Mouse (Mus musculus) ES-Bruce4 (cell line): ENCODE results near the gene Dtx2. TPM values are rescaled to one million over a fixed set of nuclear protein-coding genes. Genes with fewer than 3 reads are reported as not detected.
A peak's percentile ranks its signal among the peaks of the same experiment; 100 is the strongest.

Experiments used
- H3K27ac ChIP-seq: 2 replicates; pipeline ENCODE4 v1.5.1; 2012; ENCODE audit warnings: low read length, inconsistent platforms; ENCODE audit not compliant: insufficient read depth
- H3K27me3 ChIP-seq: 2 replicates; pipeline ENCODE4 v1.6.1; 2012; ENCODE audit warnings: mild to moderate bottlenecking, low read length, inconsistent platforms; ENCODE audit not compliant: control insufficient read depth, poor library complexity, insufficient read depth, severe bottlenecking
- H3K36me3 ChIP-seq: 2 replicates; pipeline ENCODE4 v1.6.1; 2012; ENCODE audit warnings: inconsistent platforms, mild to moderate bottlenecking, low read length, moderate library complexity; ENCODE audit not compliant: control insufficient read depth, poor library complexity, insufficient read depth, severe bottlenecking
- H3K4me1 ChIP-seq: one replicate; pipeline ENCODE4 v1.8.1; 2011; ENCODE audit warnings: low read length; ENCODE audit not compliant: control insufficient read depth, insufficient read depth
- H3K4me3 ChIP-seq: 2 replicates; pipeline ENCODE4 v1.5.1; 2011; ENCODE audit warnings: low read depth, mild to moderate bottlenecking, low read length
- H3K9ac ChIP-seq: 2 replicates; pipeline ENCODE4 v1.6.1; 2012; ENCODE audit warnings: low read depth, mild to moderate bottlenecking, inconsistent platforms; ENCODE audit not compliant: poor library complexity, severe bottlenecking
- H3K9me3 ChIP-seq: replicated peaks from 2 replicates; pipeline ENCODE4 v1.6.1; 2012; ENCODE audit warnings: mild to moderate bottlenecking, low read length, inconsistent platforms; ENCODE audit not compliant: control insufficient read depth, poor library complexity, insufficient read depth, severe bottlenecking
- CTCF ChIP-seq: IDR thresholded peaks from one replicate; pipeline ENCODE4 v1.8.1; 2011; ENCODE audit warnings: low read depth, low read length
- EP300 ChIP-seq: IDR thresholded peaks from 2 replicates; pipeline ENCODE4 v1.6.1; 2011; ENCODE audit warnings: low read depth, low read length; ENCODE audit not compliant: insufficient read depth
- POLR2A ChIP-seq: IDR thresholded peaks from one replicate; pipeline ENCODE4 v1.8.1; 2011; ENCODE audit warnings: low read length; ENCODE audit not compliant: insufficient read depth
- polyA plus RNA-seq: library from polyadenylated mRNA; stranded (reverse); fragments of >200 nt; gene quantifications from 2 replicates; pipeline ENCODE4 v1.2.4, GENCODE M21; 2011; ENCODE audit warnings: low read depth; ENCODE audit not compliant: missing spikeins, insufficient read depth, insufficient read length

Dtx2 gene
- 23.7 and 25.0 TPM in 2 replicates for polyA plus RNA-seq

- peak within 1 kb of the TSS; percentile 93 for H3K4me3 ChIP-seq
- no peak within 1 kb of the TSS for H3K27ac ChIP-seq
- peak within 1 kb of the TSS; percentile 88 for H3K9ac ChIP-seq
- H3K4me1 ChIP-seq, result no peaks in the 10 kb centered on the region
- no peaks in the 10 kb centered on the region for H3K27me3 ChIP-seq
- no peaks in the 10 kb centered on the region for H3K9me3 ChIP-seq
- peaks cover 5% of the 10 kb centered on the region; the same call in 1 of the 2 replicates for H3K36me3 ChIP-seq
- TF ChIP-seq EP300, result no peak
- peak; percentile 14 for TF ChIP-seq CTCF
- peak; percentile 88 for TF ChIP-seq POLR2A
These were observed at the start of gene Dtx2 for GRCm38 (mm10) chr5:135994725-135995687. Dtx2 (plus strand) TSS chr5:135994800.

- H3K9ac ChIP-seq, result peak overlapping the region; percentile 17
- peak overlapping the region; percentile 83 for H3K27ac ChIP-seq
These were observed 48.6 kb upstream of the Dtx2 start for GRCm38 (mm10) chr5:135945916-135946408.

GRCm38 (mm10) chr5:135946621-135947020 is 48.0 kb upstream of the Dtx2 start:
- TF ChIP-seq POLR2A (no peak), EP300 (no peak), CTCF (no peak)
- H3K36me3 ChIP-seq, result no peaks in the 10 kb centered on the region
- H3K9me3 ChIP-seq, result no peaks in the 10 kb centered on the region
- peaks cover 8% of the 10 kb centered on the region for H3K4me1 ChIP-seq
- H3K4me3 ChIP-seq, result peak overlapping the region; percentile 39
- H3K27me3 ChIP-seq, result no peaks in the 10 kb centered on the region
- H3K27ac ChIP-seq, result peak overlapping the region; percentile 93
- H3K9ac ChIP-seq, result peak overlapping the region; percentile 17

More at GRCm38 (mm10) chr5:135945916-135946408, 48.6 kb upstream of the Dtx2 start:
- Histone ChIP-seq H3K27me3 (no peaks in the 10 kb centered on the region), H3K4me1 (peaks cover 6% of the 10 kb centered on the region), H3K9me3 (no peaks in the 10 kb centered on the region), H3K36me3 (no peaks in the 10 kb centered on the region), H3K4me3 (0 out of 2 replicates have a peak overlapping the region, but pooled peaks have one; percentile 13)
- peak; percentile 74 for TF ChIP-seq EP300
- TF ChIP-seq POLR2A, result no peak

GRCm38 (mm10) chr5:135950710-135951412 is 43.7 kb upstream of the Dtx2 start:
- Histone ChIP-seq H3K9ac (peak overlapping the region; percentile 34), H3K4me3 (no peak overlapping the region), H3K27ac (peak overlapping the region; percentile 99), H3K36me3 (no peaks in the 10 kb centered on the region), H3K4me1 (peaks cover 6% of the 10 kb centered on the region), H3K27me3 (no peaks in the 10 kb centered on the region), H3K9me3 (no peaks in the 10 kb centered on the region)
- peak; percentile 94 for TF ChIP-seq EP300
- no peak for TF ChIP-seq CTCF
- TF ChIP-seq POLR2A, result peak; percentile 36

GRCm38 (mm10) chr5:135951660-135952059 is 42.9 kb upstream of the Dtx2 start:
- peak overlapping the region; percentile 99 for H3K27ac ChIP-seq
- no peaks in the 10 kb centered on the region for H3K9me3 ChIP-seq
- H3K36me3 ChIP-seq, result no peaks in the 10 kb centered on the region
- H3K4me1 ChIP-seq, result peaks cover 8% of the 10 kb centered on the region
- H3K9ac ChIP-seq, result peak overlapping the region; percentile 34
- TF ChIP-seq EP300 (no peak), POLR2A (no peak), CTCF (no peak)
- H3K4me3 ChIP-seq, result 0 out of 2 replicates have a peak overlapping the region, but pooled peaks have one; percentile 8
- no peaks in the 10 kb centered on the region for H3K27me3 ChIP-seq

GRCm38 (mm10) chr5:135952830-135953229 is 41.8 kb upstream of the Dtx2 start:
- Histone ChIP-seq H3K9ac (no peak overlapping the region), H3K4me3 (no peak overlapping the region), H3K27me3 (no peaks in the 10 kb centered on the region), H3K36me3 (no peaks in the 10 kb centered on the region), H3K9me3 (no peaks in the 10 kb centered on the region), H3K4me1 (peaks cover 8% of the 10 kb centered on the region), H3K27ac (peak overlapping the region; percentile 67)
- TF ChIP-seq POLR2A (no peak), CTCF (no peak), EP300 (no peak)
